Mouse (Mus musculus) MEL (cell line): ENCODE results near the gene Top1. TPM values are rescaled to one million over a fixed set of nuclear protein-coding genes. Genes with fewer than 3 reads are reported as not detected.

Source experiments
- DNase-seq: peaks from one replicate; pipeline ENCODE4 v3.0.0; 2011; ENCODE audit warnings: low read depth, low spot score
- H3K27ac ChIP-seq: 2 replicates; pipeline ENCODE4 v1.5.1; 2012; ENCODE audit warnings: low read depth, mild to moderate bottlenecking, control low read depth, low read length, moderate library complexity; ENCODE audit not compliant: control insufficient read depth
- H3K27me3 ChIP-seq, 2 experiments: fragments of 150-350 bp in 1 of 2; sonication (generic) in 1 of 2; 2 replicates each; pipeline ENCODE4 v1.6.1; 2012; ENCODE audit warnings: low read length in 2 of 2, mild to moderate bottlenecking in 2 of 2, improper control_type of control experiment in 1 of 2, moderate library complexity in 1 of 2; ENCODE audit not compliant: insufficient read depth in 2 of 2, control insufficient read depth in 1 of 2
- H3K36me3 ChIP-seq, 2 experiments: 2 replicates each; pipeline ENCODE4 v1.6.1; 2012 to 2014; ENCODE audit warnings: low read length in 2 of 2, improper control_type of control experiment in 1 of 2, inconsistent platforms in 1 of 2, mild to moderate bottlenecking in 1 of 2; ENCODE audit not compliant: insufficient read depth in 2 of 2, control insufficient read depth in 1 of 2
- H3K4me1 ChIP-seq, 2 experiments: fragments of 150-350 bp in 1 of 2; sonication (generic) in 1 of 2; 2 replicates each; pipeline ENCODE4 v1.6.1; 2012; ENCODE audit warnings: low read length in 2 of 2, improper control_type of control experiment in 1 of 2, mild to moderate bottlenecking in 1 of 2; ENCODE audit not compliant: insufficient read depth in 2 of 2, control insufficient read depth in 1 of 2
- H3K4me3 ChIP-seq, 2 experiments: fragments of 150-350 bp in 1 of 2; sonication (generic) in 1 of 2; 2 replicates each; pipeline ENCODE4 v1.5.1; 2012; ENCODE audit warnings: low read depth in 2 of 2, low read length in 2 of 2, mild to moderate bottlenecking in 2 of 2, moderate library complexity in 2 of 2, control low read depth in 1 of 2, improper control_type of control experiment in 1 of 2; ENCODE audit not compliant: control insufficient read depth in 1 of 2, insufficient read depth in 1 of 2
- H3K79me2 ChIP-seq: 2 replicates; pipeline ENCODE4 v1.6.1; 2012; ENCODE audit warnings: mild to moderate bottlenecking, low read length, moderate library complexity; ENCODE audit not compliant: control insufficient read depth, poor library complexity, insufficient read depth
- H3K9ac ChIP-seq: 2 replicates; pipeline ENCODE4 v1.6.1; 2012; ENCODE audit warnings: low read depth, mild to moderate bottlenecking, control low read depth, low read length, moderate library complexity; ENCODE audit not compliant: control insufficient read depth, poor library complexity, severe bottlenecking
- H3K9me3 ChIP-seq: fragments of 150-350 bp; sonication (generic); replicated peaks from 2 replicates; pipeline ENCODE4 v1.6.1; 2012; ENCODE audit warnings: mild to moderate bottlenecking, low read length, improper control_type of control experiment, moderate library complexity; ENCODE audit not compliant: insufficient read depth
- BHLHE40 ChIP-seq: IDR thresholded peaks from 2 replicates; pipeline ENCODE4 v1.6.1; 2012; ENCODE audit warnings: low read depth, mild to moderate bottlenecking, inconsistent platforms, low read length, improper control_type of control experiment, borderline replicate concordance
- CHD2 ChIP-seq: IDR thresholded peaks from 2 replicates; pipeline ENCODE4 v1.6.1; 2011; ENCODE audit warnings: low read length, improper control_type of control experiment
- CTCF ChIP-seq, 3 experiments: IDR thresholded peaks in 2 of 3; conservative IDR thresholded peaks in 1 of 3; 2 replicates each; pipeline ENCODE4 v1.5.1; 2011 to 2012; ENCODE audit warnings: low read length in 3 of 3, low read depth in 2 of 3, mild to moderate bottlenecking in 2 of 3, improper control_type of control experiment in 1 of 3, inconsistent platforms in 1 of 3, mixed read lengths in 1 of 3, moderate library complexity in 1 of 3; ENCODE audit not compliant: control insufficient read depth in 1 of 3, insufficient read depth in 1 of 3, poor library complexity in 1 of 3, severe bottlenecking in 1 of 3
- ELF1 ChIP-seq: IDR thresholded peaks from 2 replicates; pipeline ENCODE4 v1.6.1; 2014; ENCODE audit warnings: low read depth, mild to moderate bottlenecking, inconsistent platforms, low read length, improper control_type of control experiment, moderate library complexity
- EP300 ChIP-seq, 2 experiments: IDR thresholded peaks; 2 replicates each; pipeline ENCODE4 v1.6.1; 2011; ENCODE audit warnings: improper control_type of control experiment in 2 of 2, low read length in 2 of 2, low read depth in 1 of 2, mild to moderate bottlenecking in 1 of 2
- ETS1 ChIP-seq: IDR thresholded peaks from 2 replicates; pipeline ENCODE4 v1.6.1; 2012; ENCODE audit warnings: low read depth, mild to moderate bottlenecking, inconsistent platforms, low read length, improper control_type of control experiment, moderate library complexity
- GATA1 ChIP-seq: IDR thresholded peaks from 2 replicates; pipeline ENCODE4 v1.6.1; 2011; ENCODE audit warnings: low read depth, low read length, improper control_type of control experiment
- MAFK ChIP-seq: IDR thresholded peaks from 2 replicates; pipeline ENCODE4 v1.6.1; 2011; ENCODE audit warnings: low read depth, mild to moderate bottlenecking, low read length, improper control_type of control experiment, borderline replicate concordance
- MAX ChIP-seq: IDR thresholded peaks from 2 replicates; pipeline ENCODE4 v1.6.1; 2011; ENCODE audit warnings: low read length, improper control_type of control experiment
- MAZ ChIP-seq: IDR thresholded peaks from 2 replicates; pipeline ENCODE4 v1.6.1; 2012; ENCODE audit warnings: low read depth, mild to moderate bottlenecking, inconsistent platforms, low read length, improper control_type of control experiment
- MEF2A ChIP-seq: IDR thresholded peaks from 2 replicates; pipeline ENCODE4 v1.6.1; 2014; ENCODE audit warnings: low read depth, mild to moderate bottlenecking, inconsistent platforms, low read length, improper control_type of control experiment; ENCODE audit not compliant: poor library complexity, insufficient replicate concordance, severe bottlenecking; ENCODE audit errors: extremely low read depth
- NELFE ChIP-seq: IDR thresholded peaks from 2 replicates; pipeline ENCODE4 v1.6.1; 2011; ENCODE audit warnings: low read depth, low read length, improper control_type of control experiment
- NRF1 ChIP-seq: IDR thresholded peaks from 2 replicates; pipeline ENCODE4 v1.6.1; 2014; ENCODE audit warnings: low read depth, mild to moderate bottlenecking, inconsistent platforms, low read length, improper control_type of control experiment, moderate library complexity; ENCODE audit not compliant: poor library complexity, insufficient read depth, severe bottlenecking
- POLR2A ChIP-seq, 2 experiments: IDR thresholded peaks; 2 replicates each; pipeline ENCODE4 v1.6.1; 2011 to 2012; ENCODE audit warnings: low read length in 2 of 2, mild to moderate bottlenecking in 2 of 2, control low read depth in 1 of 2, improper control_type of control experiment in 1 of 2, low read depth in 1 of 2, moderate library complexity in 1 of 2; ENCODE audit not compliant: control insufficient read depth in 1 of 2, insufficient read depth in 1 of 2, poor library complexity in 1 of 2
- POLR2AphosphoS2 ChIP-seq: IDR thresholded peaks from 2 replicates; pipeline ENCODE4 v1.6.1; 2011; ENCODE audit warnings: low read length, improper control_type of control experiment
- POLR2AphosphoS5 ChIP-seq: IDR thresholded peaks from 2 replicates; pipeline ENCODE4 v1.6.1; 2012; ENCODE audit warnings: low read depth, borderline replicate concordance, mild to moderate bottlenecking, inconsistent platforms, low read length, moderate library complexity, mixed read lengths
- RAD21 ChIP-seq: IDR thresholded peaks from 2 replicates; pipeline ENCODE4 v1.6.1; 2011; ENCODE audit warnings: mild to moderate bottlenecking, low read depth, low read length, improper control_type of control experiment
- RCOR1 ChIP-seq: IDR thresholded peaks from 2 replicates; pipeline ENCODE4 v1.6.1; 2012; ENCODE audit warnings: low read depth, mild to moderate bottlenecking, inconsistent platforms, low read length, improper control_type of control experiment
- SIN3A ChIP-seq: IDR thresholded peaks from 2 replicates; pipeline ENCODE4 v1.6.1; 2012; ENCODE audit warnings: low read length, improper control_type of control experiment, inconsistent platforms
- TAL1 ChIP-seq: IDR thresholded peaks from 2 replicates; pipeline ENCODE4 v1.6.1; 2012; ENCODE audit warnings: mild to moderate bottlenecking, inconsistent platforms, low read length, moderate library complexity, mixed read lengths
- UBTF ChIP-seq: IDR thresholded peaks from 2 replicates; pipeline ENCODE4 v1.6.1; 2012; ENCODE audit warnings: low read depth, mild to moderate bottlenecking, inconsistent platforms, low read length, improper control_type of control experiment, moderate library complexity, borderline replicate concordance; ENCODE audit not compliant: insufficient read depth
- USF2 ChIP-seq, 2 experiments: IDR thresholded peaks; 2 replicates each; pipeline ENCODE4 v1.6.1; 2011 to 2012; ENCODE audit warnings: improper control_type of control experiment in 2 of 2, low read length in 2 of 2, borderline replicate concordance in 1 of 2, inconsistent platforms in 1 of 2, low read depth in 1 of 2, mild to moderate bottlenecking in 1 of 2; ENCODE audit not compliant: insufficient read depth in 1 of 2
- ZKSCAN1 ChIP-seq: IDR thresholded peaks from 2 replicates; pipeline ENCODE4 v1.6.1; 2012; ENCODE audit warnings: low read depth, mild to moderate bottlenecking, inconsistent platforms, low read length, improper control_type of control experiment, moderate library complexity
- ZMIZ1 ChIP-seq: IDR thresholded peaks from 2 replicates; pipeline ENCODE4 v1.6.1; 2012; ENCODE audit warnings: low read depth, mild to moderate bottlenecking, inconsistent platforms, low read length, improper control_type of control experiment, moderate library complexity
- ZNF384 ChIP-seq: IDR thresholded peaks from 2 replicates; pipeline ENCODE4 v1.6.1; 2012; ENCODE audit warnings: low read depth, mild to moderate bottlenecking, inconsistent platforms, low read length, improper control_type of control experiment
- polyA plus RNA-seq, 2 experiments: library from polyadenylated mRNA; stranded (reverse) in 1 of 2; unstranded in 1 of 2; fragments of >175 nt in 1 of 2; fragments of >200 nt in 1 of 2; gene quantifications; 2 replicates each; pipeline versions ENCODE4 v1.2.1 to v1.2.4; 2012; ENCODE audit warnings: low replicate concordance in 2 of 2, low read depth in 1 of 2; ENCODE audit not compliant: insufficient read length in 2 of 2, insufficient read depth in 1 of 2, missing spikeins in 1 of 2
- total RNA-seq: library from RNA; depleted of rRNA; stranded (reverse); fragments of 300-350 nt; gene quantifications from 2 replicates; pipeline ENCODE4 v1.2.3, GENCODE M21; 2012

Top1 gene
- total and polyA plus RNA-seq, 3 experiments: 33.5 to 123 (median 73.3) TPM

DNA sequence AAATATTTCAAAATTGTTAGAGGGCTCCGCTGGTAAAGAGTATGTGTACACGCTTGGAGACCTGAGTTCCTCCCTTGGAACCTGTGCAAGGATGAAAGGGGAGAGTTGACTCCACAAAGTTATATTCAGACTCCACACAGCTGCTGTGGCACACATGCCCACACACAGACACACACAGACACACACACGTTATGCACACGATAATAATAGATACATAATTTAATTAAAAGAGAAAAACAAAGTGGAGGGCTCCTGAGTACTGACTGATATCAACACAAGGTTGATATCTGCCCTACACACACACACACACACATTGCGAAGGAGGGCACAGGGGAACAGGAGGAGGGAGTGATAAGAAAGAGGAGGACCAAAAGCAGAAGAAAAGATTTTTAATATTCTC lies 26.4 kb upstream of the Top1 start (continued):
- TF ChIP-seq MEF2A: 0 out of 2 replicates have a peak, but pooled peaks have one; percentile 72
- peak; percentile 91 to 96 for TF ChIP-seq EP300 (IDR thresholded peaks at IDR 0.05; ENCODE audit: low read depth in 1 of 2, low read length in 2 of 2)
- no peak for TF ChIP-seq MAX
- TF ChIP-seq USF2 (IDR thresholded peaks at IDR 0.05; ENCODE audit: borderline replicate concordance in 1 of 2, insufficient read depth in 1 of 2, low read depth in 1 of 2, low read length in 2 of 2): no peak
- no peak for TF ChIP-seq NRF1
- TF ChIP-seq ZMIZ1: no peak
- peak; percentile 98 for TF ChIP-seq GATA1
- TF ChIP-seq ELF1: no peak
- no peak for TF ChIP-seq POLR2AphosphoS2
- peak; percentile 98 for TF ChIP-seq RCOR1
- TF ChIP-seq BHLHE40: peak; percentile 69; the same call in 1 of the 2 replicates
- no peak for TF ChIP-seq CTCF (IDR thresholded peaks at IDR 0.05 in 2 of 3, conservative IDR thresholded peaks at IDR 0.05 in 1 of 3; ENCODE audit: control insufficient read depth in 1 of 3, insufficient read depth in 1 of 3, low read depth in 2 of 3, low read length in 3 of 3, poor library complexity in 1 of 3, severe bottlenecking in 1 of 3)
- TF ChIP-seq ETS1: peak; percentile 85
- TF ChIP-seq ZNF384: peak; percentile 86
- peak; percentile 91 for TF ChIP-seq TAL1
- TF ChIP-seq UBTF: no peak
- TF ChIP-seq, all 39 proteins: peak for 12

DNA sequence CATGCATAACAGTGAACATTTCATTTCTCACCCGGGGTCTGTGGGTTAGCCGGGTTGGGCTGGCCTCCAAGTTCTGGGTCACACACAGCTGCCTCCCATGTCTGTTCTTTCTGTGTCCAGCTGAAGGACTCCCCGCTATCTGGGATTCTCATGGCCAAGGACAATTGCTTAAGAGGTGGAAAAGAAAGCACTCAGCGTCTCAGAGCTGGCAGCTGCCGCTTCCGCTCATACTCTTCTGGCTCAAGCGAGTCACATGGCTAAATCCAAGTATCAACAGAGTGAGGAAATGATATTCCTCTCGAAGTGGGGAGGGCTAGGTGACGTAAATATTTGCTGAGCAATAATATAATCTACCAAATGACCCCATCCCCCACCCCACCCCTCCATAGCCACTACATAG lies 25.9 kb upstream of the Top1 start:
- no peaks in the 10 kb centered on the region for H3K79me2 ChIP-seq
- no peak overlapping the region for H3K27ac ChIP-seq
- H3K36me3 ChIP-seq: peaks cover 0 to 13% of the 10 kb centered on the region in 2 experiments; a peak in 2 of 4 replicates
- no peak for DNase-seq
- TF ChIP-seq POLR2A (IDR thresholded peaks at IDR 0.05; ENCODE audit: control insufficient read depth in 1 of 2, insufficient read depth in 1 of 2, low read depth in 1 of 2, low read length in 2 of 2, poor library complexity in 1 of 2) (no peak), CTCF (IDR thresholded peaks at IDR 0.05 in 2 of 3, conservative IDR thresholded peaks at IDR 0.05 in 1 of 3; ENCODE audit: control insufficient read depth in 1 of 3, insufficient read depth in 1 of 3, low read depth in 2 of 3, low read length in 3 of 3, poor library complexity in 1 of 3, severe bottlenecking in 1 of 3) (no peak), NELFE (no peak), BHLHE40 (no peak), MEF2A (no peak), NRF1 (no peak), UBTF (no peak), POLR2AphosphoS5 (no peak), SIN3A (no peak), ZMIZ1 (no peak), ZKSCAN1 (no peak), MAZ (no peak), RAD21 (no peak), CHD2 (no peak), MAFK (no peak)
- no peaks in the 10 kb centered on the region for H3K9me3 ChIP-seq
- no peaks in the 10 kb centered on the region for H3K27me3 ChIP-seq
- peaks cover 2 to 11% of the 10 kb centered on the region in 2 experiments for H3K4me1 ChIP-seq
- H3K4me3 ChIP-seq: 0 out of 4 replicates have a peak overlapping the region, but pooled peaks of 1 of the 2 experiments have one; percentile 10
- H3K9ac ChIP-seq: no peak overlapping the region
